Mouse (Mus musculus): ENCODE results near the gene B2m. TPM values are rescaled to one million over a fixed set of nuclear protein-coding genes. Genes with fewer than 3 reads are reported as not detected.
A peak's percentile ranks its signal among the peaks of the same experiment; 100 is the strongest.

The B2m gene
- polyA plus RNA-seq, 1 experiment from 2014 or later = 89.8 TPM

DNA sequence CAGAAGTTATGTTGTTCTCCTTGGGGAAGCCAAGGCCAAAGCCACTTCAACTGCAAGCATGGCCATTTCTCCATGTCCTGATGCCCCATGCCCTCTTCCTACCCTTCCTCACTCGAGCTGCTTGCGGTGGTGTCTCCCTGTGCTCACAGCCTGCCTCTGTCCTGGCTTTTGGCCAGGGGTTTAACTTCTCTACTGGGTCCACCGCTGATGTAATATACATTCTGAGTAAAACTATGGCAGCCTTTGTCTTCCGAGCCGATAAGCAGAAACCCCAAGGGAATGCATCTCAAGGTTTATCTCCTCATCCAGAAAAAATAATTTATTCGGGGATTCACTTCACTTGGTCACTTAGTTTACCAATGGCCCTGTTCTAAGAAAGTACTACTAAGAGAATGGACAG lies 799 bp upstream of the B2m start:
- H3K9ac ChIP-seq (ENCODE audit: low read length) = no peak overlapping the region
- DNase-seq (ENCODE audit: low spot score) (peak; percentile 6), ATAC-seq (no peak)
- no peaks in the 10 kb centered on the region for H3K36me3 ChIP-seq (ENCODE audit: control insufficient read depth, insufficient read depth, low read length)
- H3K4me2 ChIP-seq (ENCODE audit: low read length) = no peak overlapping the region
- no peaks in the 10 kb centered on the region for H3K9me3 ChIP-seq (replicated peaks; ENCODE audit: control insufficient read depth, low read length)
- no peak overlapping the region for H3K27ac ChIP-seq (ENCODE audit: low read depth, low read length)
- no peak overlapping the region for H3K4me3 ChIP-seq (ENCODE audit: low read depth, low read length)
- no peaks in the 10 kb centered on the region for H3K4me1 ChIP-seq (ENCODE audit: control insufficient read depth, insufficient read depth, low read length)
- WGBS = 66% methylated on average over 6 of the region's 6 CpGs
- no peaks in the 10 kb centered on the region for H3K27me3 ChIP-seq (replicated peaks; ENCODE audit: control insufficient read depth, insufficient read depth, low read length)

DNA sequence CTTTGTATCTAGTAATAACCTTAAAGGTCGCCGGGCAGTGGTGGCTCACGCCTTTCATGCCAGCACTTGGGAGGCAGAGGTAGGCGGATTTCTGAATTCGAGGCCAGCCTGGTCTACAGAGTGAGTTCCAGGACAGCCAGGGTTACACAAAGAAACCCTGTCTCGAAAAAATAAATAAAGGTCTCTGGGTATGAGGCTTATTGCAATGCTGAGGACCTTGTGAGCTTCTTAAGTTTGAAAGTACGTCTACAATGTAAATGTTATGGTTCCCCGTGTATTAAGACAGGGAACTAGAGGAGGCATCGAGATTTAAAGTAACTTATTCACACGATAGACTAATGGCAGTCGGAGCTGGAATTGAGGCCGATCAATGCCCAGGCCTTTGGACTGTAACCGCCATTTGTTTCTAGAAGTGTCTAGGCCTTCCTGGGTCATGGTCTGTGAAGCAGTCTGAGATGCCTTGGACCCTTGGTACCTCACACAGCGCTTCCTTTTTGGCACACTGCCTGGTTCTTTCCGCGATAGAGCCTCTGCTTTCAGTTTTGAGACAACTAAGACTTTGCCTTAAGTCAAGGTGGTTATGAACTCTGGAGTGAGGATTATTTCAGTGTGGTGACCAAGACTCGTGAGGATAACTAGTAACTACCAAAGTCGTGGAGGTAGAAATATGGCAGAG lies 894 bp downstream of the B2m start:
- peak overlapping the region; percentile 73 for H3K9ac ChIP-seq (ENCODE audit: low read length)
- WGBS = 34% methylated on average over 18 of the region's 18 CpGs
- peak overlapping the region; percentile 89 for H3K4me2 ChIP-seq (ENCODE audit: low read length)
- peak; percentile 46 for DNase-seq (ENCODE audit: low spot score)
- H3K27ac ChIP-seq (ENCODE audit: low read depth, low read length) = no peak overlapping the region
- H3K4me3 ChIP-seq (ENCODE audit: low read depth, low read length) = peak overlapping the region; percentile 63
- no peaks in the 10 kb centered on the region for H3K36me3 ChIP-seq (ENCODE audit: control insufficient read depth, insufficient read depth, low read length)
- ATAC-seq = 0 out of 2 replicates have a peak, but pooled peaks have one; percentile 6
- H3K9me3 ChIP-seq (replicated peaks; ENCODE audit: control insufficient read depth, low read length) = no peaks in the 10 kb centered on the region
- H3K27me3 ChIP-seq (replicated peaks; ENCODE audit: control insufficient read depth, insufficient read depth, low read length) = no peaks in the 10 kb centered on the region
- H3K4me1 ChIP-seq (ENCODE audit: control insufficient read depth, insufficient read depth, low read length) = no peaks in the 10 kb centered on the region

DNA sequence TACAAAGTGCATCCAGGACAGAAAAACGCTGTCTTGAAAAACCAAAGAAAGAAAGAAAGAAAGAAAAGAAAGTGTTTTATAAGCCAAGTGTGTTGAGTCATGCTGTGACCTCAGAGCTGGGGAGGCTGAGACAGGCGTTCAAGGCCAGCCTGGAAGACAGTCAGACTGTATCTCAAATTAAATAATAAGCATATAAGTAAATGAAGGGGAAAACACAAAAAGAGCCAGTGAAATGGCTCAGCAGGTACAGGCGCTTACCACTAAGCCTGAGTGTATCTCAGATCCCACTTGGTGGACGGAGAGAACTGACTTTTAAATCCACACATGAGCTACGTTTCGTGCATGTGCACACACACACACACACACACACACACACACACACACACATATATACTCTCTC lies 1.8 kb downstream of the B2m start:
- H3K27ac ChIP-seq (ENCODE audit: low read depth, low read length) = no peak overlapping the region
- H3K9me3 ChIP-seq (replicated peaks; ENCODE audit: control insufficient read depth, low read length) = no peaks in the 10 kb centered on the region
- H3K4me2 ChIP-seq (ENCODE audit: low read length) = no peak overlapping the region
- no peaks in the 10 kb centered on the region for H3K27me3 ChIP-seq (replicated peaks; ENCODE audit: control insufficient read depth, insufficient read depth, low read length)
- H3K4me1 ChIP-seq (ENCODE audit: control insufficient read depth, insufficient read depth, low read length) = no peaks in the 10 kb centered on the region
- ATAC-seq (no peak), DNase-seq (ENCODE audit: low spot score) (no peak)
- no peak overlapping the region for H3K4me3 ChIP-seq (ENCODE audit: low read depth, low read length)
- no peaks in the 10 kb centered on the region for H3K36me3 ChIP-seq (ENCODE audit: control insufficient read depth, insufficient read depth, low read length)
- WGBS = 89% methylated on average over 6 of the region's 6 CpGs
- H3K9ac ChIP-seq (ENCODE audit: low read length) = no peak overlapping the region

DNA sequence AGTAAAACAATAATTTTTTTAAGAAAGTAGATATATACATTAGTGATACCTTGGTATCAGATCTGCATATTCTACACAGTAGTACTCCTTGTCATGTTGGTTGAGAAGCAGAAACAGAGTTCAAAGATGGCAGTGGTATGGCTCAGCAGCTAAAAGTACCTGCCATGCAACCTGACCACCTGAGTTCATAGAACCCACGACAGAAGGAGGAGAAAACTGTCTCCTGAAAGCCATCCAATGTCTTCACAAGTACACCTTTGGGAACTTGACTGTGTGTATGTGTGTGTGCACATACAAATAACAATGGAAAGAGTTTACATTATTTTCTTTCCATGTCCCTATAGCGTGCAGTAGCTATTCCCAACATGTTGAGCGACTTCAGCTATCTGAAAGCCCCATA lies 2.2 kb downstream of the B2m start:
- Histone ChIP-seq H3K4me2 (ENCODE audit: low read length) (no peak overlapping the region), H3K9me3 (replicated peaks; ENCODE audit: control insufficient read depth, low read length) (no peaks in the 10 kb centered on the region), H3K4me3 (ENCODE audit: low read depth, low read length) (no peak overlapping the region), H3K9ac (ENCODE audit: low read length) (no peak overlapping the region), H3K4me1 (ENCODE audit: control insufficient read depth, insufficient read depth, low read length) (no peaks in the 10 kb centered on the region), H3K36me3 (ENCODE audit: control insufficient read depth, insufficient read depth, low read length) (no peaks in the 10 kb centered on the region), H3K27me3 (replicated peaks; ENCODE audit: control insufficient read depth, insufficient read depth, low read length) (no peaks in the 10 kb centered on the region), H3K27ac (ENCODE audit: low read depth, low read length) (no peak overlapping the region)
- ATAC-seq (no peak), DNase-seq (ENCODE audit: low spot score) (no peak)
- 79% methylated on average over 3 of the region's 3 CpGs for WGBS

DNA sequence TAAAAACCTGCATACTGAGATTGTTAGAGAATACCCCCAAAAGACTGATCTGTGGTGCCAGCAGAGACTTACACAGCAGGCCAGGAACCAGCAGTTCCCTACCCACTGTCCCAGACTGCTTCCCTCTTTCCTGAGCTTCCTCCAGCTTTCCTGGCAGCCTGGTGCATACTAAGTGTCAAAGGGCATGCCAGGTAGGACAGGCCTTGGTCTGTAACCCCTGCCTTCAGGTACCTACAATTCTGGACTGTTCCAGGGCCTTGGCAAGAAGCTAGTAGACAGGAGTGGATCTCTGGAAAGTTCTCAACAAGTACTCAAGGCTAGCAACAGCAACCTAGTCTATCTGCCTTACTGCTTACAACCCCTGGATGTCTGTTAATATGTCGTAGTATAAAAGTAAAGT lies 3.7 kb downstream of the B2m start:
- WGBS = 93% methylated on average over 1 of the region's 1 CpGs
- Histone ChIP-seq H3K4me2 (ENCODE audit: low read length) (no peak overlapping the region), H3K27me3 (replicated peaks; ENCODE audit: control insufficient read depth, insufficient read depth, low read length) (no peaks in the 10 kb centered on the region), H3K9me3 (replicated peaks; ENCODE audit: control insufficient read depth, low read length) (no peaks in the 10 kb centered on the region), H3K36me3 (ENCODE audit: control insufficient read depth, insufficient read depth, low read length) (no peaks in the 10 kb centered on the region), H3K4me3 (ENCODE audit: low read depth, low read length) (no peak overlapping the region), H3K9ac (ENCODE audit: low read length) (no peak overlapping the region), H3K27ac (ENCODE audit: low read depth, low read length) (no peak overlapping the region), H3K4me1 (ENCODE audit: control insufficient read depth, insufficient read depth, low read length) (no peaks in the 10 kb centered on the region)
- ATAC-seq (no peak), DNase-seq (ENCODE audit: low spot score) (no peak)

DNA sequence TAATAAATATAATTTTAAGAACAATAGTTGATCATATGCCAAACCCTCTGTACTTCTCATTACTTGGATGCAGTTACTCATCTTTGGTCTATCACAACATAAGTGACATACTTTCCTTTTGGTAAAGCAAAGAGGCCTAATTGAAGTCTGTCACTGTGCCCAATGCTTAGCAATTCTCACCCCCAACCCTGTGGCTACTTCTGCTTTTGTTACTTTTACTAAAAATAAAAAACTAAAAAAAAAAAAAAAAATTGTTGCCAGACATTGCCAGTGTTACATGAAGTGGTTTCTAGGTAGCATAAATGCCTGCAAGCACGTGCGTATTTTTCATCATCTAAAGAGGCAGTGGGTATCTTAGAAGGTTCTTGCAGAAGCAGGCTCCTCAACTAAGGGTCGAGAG lies 5.4 kb downstream of the B2m start:
- ATAC-seq = no peak
- H3K36me3 ChIP-seq (ENCODE audit: control insufficient read depth, insufficient read depth, low read length) = no peaks in the 10 kb centered on the region
- no peaks in the 10 kb centered on the region for H3K4me1 ChIP-seq (ENCODE audit: control insufficient read depth, insufficient read depth, low read length)
- no peak overlapping the region for H3K9ac ChIP-seq (ENCODE audit: low read length)
- H3K4me3 ChIP-seq (ENCODE audit: low read depth, low read length) = no peak overlapping the region
- H3K4me2 ChIP-seq (ENCODE audit: low read length) = no peak overlapping the region
- no peak overlapping the region for H3K27ac ChIP-seq (ENCODE audit: low read depth, low read length)
- DNase-seq (ENCODE audit: low spot score) = no peak
- 82% methylated on average over 3 of the region's 3 CpGs for WGBS
- H3K27me3 ChIP-seq (replicated peaks; ENCODE audit: control insufficient read depth, insufficient read depth, low read length) = no peaks in the 10 kb centered on the region
- no peaks in the 10 kb centered on the region for H3K9me3 ChIP-seq (replicated peaks; ENCODE audit: control insufficient read depth, low read length)

DNA sequence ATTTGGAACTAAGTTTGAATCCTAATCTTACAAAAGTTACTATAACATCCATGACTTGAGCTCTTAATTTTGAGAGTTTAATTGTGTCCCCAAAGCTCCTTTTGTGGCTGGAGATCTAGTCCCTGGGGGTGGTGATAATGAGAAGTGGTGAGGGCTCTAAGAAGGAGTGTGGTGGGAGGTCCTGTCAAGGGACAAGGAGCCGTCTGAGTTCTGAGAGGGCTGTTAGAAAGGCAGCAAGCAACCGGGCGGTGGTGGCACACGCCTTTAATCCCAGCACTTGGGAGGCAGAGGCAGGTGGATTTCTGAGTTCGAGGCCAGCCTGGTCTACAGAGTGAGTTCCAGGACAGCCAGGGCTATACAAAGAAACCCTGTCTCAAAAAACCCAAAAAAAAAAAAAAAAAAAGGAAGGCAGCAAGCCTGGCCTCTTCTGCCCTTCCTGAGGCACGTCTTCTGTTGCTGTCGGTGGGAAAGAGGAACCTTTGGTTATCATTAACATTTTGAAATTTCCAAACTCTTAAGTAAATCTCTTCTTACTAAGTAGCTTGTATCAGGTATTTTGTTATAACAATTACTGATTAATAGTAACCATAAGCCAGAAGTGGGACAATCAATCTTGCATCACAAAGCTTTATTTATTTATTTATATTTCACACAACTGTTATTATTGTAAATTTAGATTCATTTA lies 6.3 kb downstream of the B2m start:
- DNase-seq (ENCODE audit: low spot score) (no peak), ATAC-seq (no peak)
- Histone ChIP-seq H3K4me2 (ENCODE audit: low read length) (no peak overlapping the region), H3K4me3 (ENCODE audit: low read depth, low read length) (no peak overlapping the region), H3K36me3 (ENCODE audit: control insufficient read depth, insufficient read depth, low read length) (no peaks in the 10 kb centered on the region), H3K9me3 (replicated peaks; ENCODE audit: control insufficient read depth, low read length) (no peaks in the 10 kb centered on the region), H3K27me3 (replicated peaks; ENCODE audit: control insufficient read depth, insufficient read depth, low read length) (no peaks in the 10 kb centered on the region), H3K4me1 (ENCODE audit: control insufficient read depth, insufficient read depth, low read length) (no peaks in the 10 kb centered on the region), H3K27ac (ENCODE audit: low read depth, low read length) (no peak overlapping the region), H3K9ac (ENCODE audit: low read length) (no peak overlapping the region)
- 85% methylated on average over 7 of the region's 7 CpGs for WGBS

DNA sequence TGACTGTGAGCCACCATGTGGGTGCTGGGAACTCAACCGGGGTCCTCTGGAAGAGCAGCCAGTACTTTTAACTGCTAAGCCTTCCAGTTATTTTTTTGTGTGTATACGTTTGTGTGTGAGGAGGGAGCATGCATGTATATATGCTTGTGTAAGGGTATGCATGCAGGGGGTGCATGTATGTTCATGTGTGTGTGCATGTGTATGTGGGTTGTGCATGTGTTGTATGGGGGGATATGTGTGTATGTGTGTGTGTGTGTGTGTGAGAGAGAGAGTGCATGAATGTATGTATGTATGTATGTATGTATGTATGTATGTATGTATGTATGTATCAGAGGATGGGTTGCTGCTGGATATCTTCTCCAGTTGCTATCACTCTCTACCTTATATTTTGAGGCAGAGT lies 7.0 kb downstream of the B2m start:
- no peak overlapping the region for H3K4me2 ChIP-seq (ENCODE audit: low read length)
- no peak for ATAC-seq
- H3K4me3 ChIP-seq (ENCODE audit: low read depth, low read length) = no peak overlapping the region
- no peak for DNase-seq (ENCODE audit: low spot score)
- no peak overlapping the region for H3K9ac ChIP-seq (ENCODE audit: low read length)
- no peaks in the 10 kb centered on the region for H3K36me3 ChIP-seq (ENCODE audit: control insufficient read depth, insufficient read depth, low read length)
- H3K27ac ChIP-seq (ENCODE audit: low read depth, low read length) = no peak overlapping the region
- no peaks in the 10 kb centered on the region for H3K4me1 ChIP-seq (ENCODE audit: control insufficient read depth, insufficient read depth, low read length)
- WGBS = 88% methylated on average over 2 of the region's 2 CpGs
- H3K27me3 ChIP-seq (replicated peaks; ENCODE audit: control insufficient read depth, insufficient read depth, low read length) = no peaks in the 10 kb centered on the region
- H3K9me3 ChIP-seq (replicated peaks; ENCODE audit: control insufficient read depth, low read length) = no peaks in the 10 kb centered on the region

DNA sequence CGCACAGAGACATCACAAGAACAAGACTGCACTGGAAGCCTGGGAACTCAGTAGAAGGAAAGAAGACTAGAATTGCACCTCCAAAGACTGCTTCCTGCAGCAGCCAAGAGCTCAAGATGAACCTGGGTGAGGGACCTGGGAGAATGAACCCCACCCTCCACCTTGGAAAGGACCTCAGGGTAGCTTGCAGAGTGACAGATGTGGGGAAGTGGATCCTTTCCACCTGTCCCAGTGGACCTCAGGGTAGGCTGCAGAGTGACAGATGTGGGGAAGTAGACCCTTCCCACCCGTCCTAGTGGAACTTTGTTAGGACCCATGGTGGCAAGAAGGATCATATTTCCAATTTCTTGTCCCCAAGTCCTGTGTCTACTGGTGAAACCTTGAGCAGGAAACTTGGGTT lies 7.8 kb downstream of the B2m start:
- ATAC-seq (no peak), DNase-seq (ENCODE audit: low spot score) (no peak)
- H3K4me3 ChIP-seq (ENCODE audit: low read depth, low read length) = no peak overlapping the region
- H3K36me3 ChIP-seq (ENCODE audit: control insufficient read depth, insufficient read depth, low read length) = no peaks in the 10 kb centered on the region
- no peaks in the 10 kb centered on the region for H3K27me3 ChIP-seq (replicated peaks; ENCODE audit: control insufficient read depth, insufficient read depth, low read length)
- no peak overlapping the region for H3K4me2 ChIP-seq (ENCODE audit: low read length)
- no peaks in the 10 kb centered on the region for H3K4me1 ChIP-seq (ENCODE audit: control insufficient read depth, insufficient read depth, low read length)
- H3K9ac ChIP-seq (ENCODE audit: low read length) = no peak overlapping the region
- 82% methylated on average over 2 of the region's 2 CpGs for WGBS
- no peaks in the 10 kb centered on the region for H3K9me3 ChIP-seq (replicated peaks; ENCODE audit: control insufficient read depth, low read length)
- no peak overlapping the region for H3K27ac ChIP-seq (ENCODE audit: low read depth, low read length)

Data from forebrain, embryonic 14.5 days (tissue).